Mouse (Mus musculus) urinary bladder, postnatal 10 days (tissue): ENCODE results near the gene Lifr.

Experiments used
- DNase-seq: peaks from one replicate; pipeline ENCODE4 v3.0.0; 2022; ENCODE audit warnings: low spot score

The Lifr gene

DNA sequence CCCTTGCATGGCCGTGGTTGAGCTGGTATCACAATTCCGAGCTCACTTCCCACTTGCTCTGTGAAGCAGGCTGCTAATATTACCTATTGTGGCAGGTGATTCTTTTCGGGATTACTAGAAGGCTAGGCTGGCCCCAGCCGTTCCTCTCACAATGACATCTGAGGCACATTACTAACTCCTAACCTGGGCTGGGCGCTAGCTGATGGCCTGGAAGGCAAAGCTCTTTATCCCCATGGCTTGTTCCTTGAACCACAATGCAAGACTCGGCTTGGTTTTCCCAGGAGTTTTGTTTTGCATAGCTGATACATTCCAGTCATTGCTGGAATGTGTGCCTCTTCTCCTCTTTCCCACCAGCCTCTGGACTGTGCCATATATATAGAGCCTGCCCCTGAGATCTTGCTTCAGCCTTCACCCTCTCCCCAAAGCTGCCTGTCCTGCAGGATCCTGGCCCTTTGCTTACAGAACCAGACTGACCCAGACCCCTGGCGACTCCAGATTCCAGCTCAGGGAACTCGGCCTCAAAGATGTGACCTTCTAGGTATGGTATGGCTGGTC lies at the start of gene Lifr:
Gene Lifr, plus strand, starts transcription at position 404 of the 555 bp plus-strand sequence.
- no peak for DNase-seq

DNA sequence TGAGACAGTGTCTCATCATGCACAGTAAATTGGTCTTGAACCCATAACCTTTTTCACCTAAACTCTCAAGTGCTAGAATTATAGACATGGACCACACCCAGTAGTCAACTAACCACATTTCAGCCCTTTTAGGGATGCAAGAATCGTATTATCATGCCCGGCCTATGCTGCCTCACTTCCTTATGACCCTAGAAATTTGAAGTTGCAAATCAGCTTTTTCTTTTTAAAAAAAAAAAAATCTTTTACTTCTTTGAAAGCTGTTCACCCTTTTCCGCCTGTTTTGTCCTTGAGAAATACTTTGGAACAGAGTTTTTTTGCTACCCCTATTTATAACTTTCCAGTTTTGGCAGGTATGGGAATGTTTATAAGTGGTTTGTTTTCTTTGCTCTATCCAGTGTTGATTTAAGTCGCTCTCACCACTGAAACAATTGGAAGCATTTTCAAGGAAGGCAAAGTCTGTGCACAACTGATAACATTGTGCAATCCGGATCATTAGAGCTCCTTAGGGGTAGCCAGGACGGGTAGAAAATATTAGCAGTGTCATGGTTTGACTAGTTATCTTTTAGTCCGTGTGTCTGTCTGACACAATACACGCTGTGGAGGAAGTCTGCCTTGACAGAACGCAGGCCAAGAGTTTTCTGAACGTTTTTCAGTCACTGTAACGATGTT lies 46.2 kb upstream of the Lifr start:
- no peak for DNase-seq

GRCm38 (mm10) chr15:7045056-7045455 lies 45.4 kb upstream of the Lifr start:
- DNase-seq: no peak

DNA sequence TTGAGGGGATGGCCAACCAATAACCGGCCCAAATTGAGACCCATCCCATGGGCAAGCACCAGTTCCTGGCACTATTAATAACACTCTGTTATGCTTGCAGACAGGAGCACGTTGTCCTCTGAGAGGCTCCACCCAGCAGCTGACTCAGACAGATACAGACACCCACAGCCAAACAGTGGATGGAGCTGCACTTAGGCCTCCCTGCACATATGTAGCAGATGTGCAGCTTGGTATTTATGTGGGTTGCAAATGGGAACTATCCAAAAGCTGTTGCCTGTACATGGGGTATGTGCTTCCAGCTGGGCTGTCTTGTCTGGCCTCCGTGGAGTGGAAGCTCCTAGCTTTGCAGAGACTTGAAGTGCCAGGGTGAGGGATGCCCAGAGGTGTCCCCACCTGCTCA lies 42.5 kb upstream of the Lifr start:
- DNase-seq: no peak

GRCm38 (mm10) chr15:7048916-7049315 lies 41.5 kb upstream of the Lifr start:
- no peak for DNase-seq

DNA sequence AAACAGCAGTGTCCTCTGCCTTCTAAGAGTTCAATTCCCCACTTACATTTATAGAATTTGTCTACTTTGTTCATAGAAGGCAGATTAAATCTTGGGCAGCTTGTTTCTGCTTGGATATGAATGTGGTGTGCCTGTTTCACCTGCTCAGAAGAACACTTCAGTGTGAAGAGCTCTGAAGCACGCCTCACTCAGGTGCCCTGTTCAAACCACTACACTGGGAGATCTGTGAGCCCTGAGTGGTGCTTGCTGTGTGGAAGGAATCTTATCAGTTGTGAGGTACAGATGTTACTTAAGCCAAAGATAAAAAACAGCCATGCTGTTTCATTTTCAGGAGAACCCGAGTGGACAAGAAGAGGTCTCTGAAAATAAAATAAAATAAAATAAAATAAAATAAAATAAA lies 38.7 kb upstream of the Lifr start:
- DNase-seq: no peak

GRCm38 (mm10) chr15:7052117-7052516 lies 38.3 kb upstream of the Lifr start:
- DNase-seq: no peak

- no peak for DNase-seq
Measured at GRCm38 (mm10) chr15:7056851-7057250, 33.6 kb upstream of the Lifr start.

DNA sequence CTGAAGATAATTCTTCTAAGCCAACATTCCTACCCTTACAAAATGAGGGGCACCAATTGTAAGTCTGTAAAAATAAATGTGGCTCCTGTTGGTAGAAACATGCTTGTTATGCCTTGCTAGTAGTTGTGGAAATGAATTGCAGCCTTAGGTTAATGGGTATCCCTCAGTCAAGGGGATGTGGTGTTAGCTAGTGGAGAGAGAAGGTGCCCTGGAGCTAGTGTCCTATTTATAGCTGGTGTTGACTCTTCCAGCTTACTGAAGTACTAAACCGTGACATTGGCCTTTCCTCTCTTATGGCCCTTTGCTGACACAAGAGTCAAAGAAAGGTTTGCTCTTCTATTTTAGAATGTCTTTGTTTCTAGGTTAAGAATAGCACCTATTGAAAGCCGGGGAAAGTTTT lies 29.9 kb upstream of the Lifr start:
- no peak for DNase-seq

GRCm38 (mm10) chr15:7061995-7062697 lies 28.3 kb upstream of the Lifr start:
- DNase-seq: no peak

DNA sequence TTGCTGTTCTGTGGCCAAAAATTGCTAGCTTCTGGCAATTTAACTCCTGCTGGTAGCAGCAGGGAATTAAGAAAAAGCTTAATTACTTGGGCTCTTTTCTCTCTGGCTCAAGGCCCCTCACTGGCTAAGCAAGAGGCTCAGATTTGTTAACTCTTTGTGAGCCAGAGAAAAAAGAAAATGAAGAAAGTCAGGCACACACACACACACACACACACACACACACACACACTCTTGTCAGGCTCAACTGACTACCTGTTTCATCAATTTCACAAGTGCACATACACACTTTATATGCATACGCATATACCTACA lies 27.8 kb upstream of the Lifr start:
- no peak for DNase-seq

- DNase-seq: no peak
Measured at GRCm38 (mm10) chr15:7063521-7064240, 26.7 kb upstream of the Lifr start.

DNA sequence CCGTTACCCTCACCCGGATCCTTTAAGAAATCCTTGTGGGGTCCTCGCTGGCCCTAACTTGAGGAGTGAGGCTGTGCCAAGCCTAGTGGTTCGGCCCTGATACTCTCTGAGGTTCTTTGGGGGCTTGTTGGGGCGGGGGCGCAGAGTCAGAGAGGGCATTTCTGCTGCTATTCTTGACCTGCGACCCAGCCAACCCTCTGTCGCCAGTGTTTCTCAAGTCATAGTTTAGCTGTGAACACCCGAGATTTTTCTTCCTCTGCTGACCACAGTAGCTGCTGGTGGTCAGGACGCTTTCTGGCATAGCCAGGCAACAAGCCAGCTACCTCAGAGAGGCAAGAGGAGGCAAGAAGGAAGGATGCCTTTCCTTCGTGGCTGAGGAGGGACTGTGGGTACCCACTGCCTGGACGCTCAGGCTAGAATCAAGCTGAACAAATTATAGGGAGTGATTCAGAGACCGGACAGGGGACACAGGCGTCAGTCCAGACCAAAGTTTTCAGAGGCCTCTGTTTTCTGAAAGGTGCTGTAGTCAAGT lies 25.4 kb upstream of the Lifr start:
- DNase-seq: no peak

DNA sequence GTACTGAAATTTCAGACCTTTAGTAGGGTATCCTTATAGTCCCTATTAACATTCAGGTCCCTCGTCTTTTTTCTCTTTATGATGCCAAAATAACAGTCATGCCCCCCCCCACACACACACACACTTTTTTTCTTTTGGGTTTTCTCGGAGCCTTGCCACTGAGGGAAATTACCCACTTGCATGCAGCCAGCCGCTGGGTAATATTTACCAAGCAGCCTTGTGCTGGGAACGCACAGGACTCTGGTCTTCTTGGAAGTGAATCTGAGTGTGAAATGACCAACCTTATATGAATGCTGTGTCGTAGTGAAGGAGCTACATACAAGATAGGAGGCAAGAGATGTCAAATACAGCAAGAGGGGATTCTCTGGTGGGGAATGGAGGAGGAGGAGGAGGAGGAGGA lies 24.8 kb upstream of the Lifr start:
- DNase-seq: no peak

DNA sequence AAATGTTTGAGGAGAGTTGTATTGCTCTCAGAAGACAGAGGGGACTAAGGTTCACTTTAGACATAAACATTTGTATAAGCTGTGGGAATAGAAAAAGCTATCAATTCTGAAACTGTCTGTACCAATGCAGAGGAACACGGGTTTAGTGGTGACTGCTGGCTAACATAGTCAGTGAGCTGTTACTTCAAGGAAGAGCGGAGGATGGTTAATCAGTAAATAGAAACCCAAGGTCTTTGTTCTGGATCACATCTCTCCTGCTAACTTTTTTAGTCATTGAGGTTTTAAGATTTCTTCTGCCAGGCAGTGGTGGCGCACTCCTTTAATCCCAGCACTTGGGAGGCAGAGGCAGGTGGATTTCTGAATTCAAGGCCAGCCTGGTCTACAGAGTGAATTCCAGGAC lies 23.7 kb upstream of the Lifr start:
- no peak for DNase-seq

- no peak for DNase-seq
Measured at GRCm38 (mm10) chr15:7069374-7069773, 21.0 kb upstream of the Lifr start.

- no peak for DNase-seq
Measured at GRCm38 (mm10) chr15:7070199-7070794, 20.1 kb upstream of the Lifr start.

GRCm38 (mm10) chr15:7073269-7073668 lies 17.1 kb upstream of the Lifr start:
- DNase-seq: no peak

- DNase-seq: no peak
Measured at GRCm38 (mm10) chr15:7075185-7075584, 15.2 kb upstream of the Lifr start.

DNA sequence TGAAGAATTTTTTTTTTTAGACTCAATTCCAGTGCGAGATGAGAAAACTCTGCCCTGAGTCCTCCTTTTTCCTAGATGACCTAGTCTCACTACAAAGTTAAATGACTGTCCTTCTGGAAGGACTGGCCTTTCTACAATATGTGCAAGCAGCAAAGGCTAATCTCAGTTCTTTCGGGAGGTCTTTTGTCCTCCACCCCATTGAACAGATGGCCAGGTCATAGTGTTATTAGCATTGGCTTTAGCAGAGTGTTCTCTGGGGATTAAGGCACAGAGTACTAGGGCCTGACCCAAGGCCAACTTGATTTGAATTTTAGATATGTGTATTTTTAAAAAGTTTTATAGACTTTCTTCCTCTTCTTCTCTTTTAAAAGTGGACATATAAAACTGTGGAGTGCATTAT lies 12.1 kb upstream of the Lifr start:
- DNase-seq: no peak

DNA sequence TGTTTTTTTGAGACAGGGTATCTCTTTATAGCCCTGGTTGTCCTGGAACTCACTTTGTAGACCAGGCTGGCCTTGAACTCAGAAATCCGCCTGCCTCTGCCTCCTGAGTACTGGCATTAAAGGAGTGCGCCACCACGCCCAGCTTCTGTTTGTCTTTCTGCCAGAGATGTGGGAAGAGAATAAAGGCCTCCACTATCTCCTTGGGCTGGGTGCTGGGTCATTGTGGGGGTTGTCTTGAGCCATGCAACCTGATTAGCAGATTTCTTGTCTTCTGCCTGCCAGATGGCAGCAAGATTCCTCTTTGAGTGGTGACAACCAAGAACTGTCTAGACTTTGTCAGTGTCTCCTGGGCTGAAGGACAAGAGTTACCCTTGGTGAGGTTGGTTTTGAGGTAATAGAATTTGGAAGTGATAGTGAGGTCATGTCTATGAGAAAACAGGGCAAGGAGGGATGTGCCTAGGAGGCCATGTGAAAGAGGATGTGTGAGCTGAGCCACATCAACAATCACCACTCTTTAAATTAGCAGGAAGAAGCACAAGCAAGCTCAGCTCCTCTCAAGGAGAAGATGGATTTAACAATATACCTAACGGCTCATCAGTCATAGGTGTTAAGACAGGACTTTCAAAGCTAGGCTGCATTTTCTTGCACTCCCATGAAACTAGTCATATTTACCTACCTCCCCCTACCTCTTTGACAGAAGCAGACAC lies 10.6 kb upstream of the Lifr start:
- no peak for DNase-seq
